Mouse (Mus musculus) gastrocnemius, postnatal 4 days (tissue): ENCODE measurements around the gene Gipc2. TPM values are rescaled to one million over a fixed set of nuclear protein-coding genes. Genes with fewer than 3 reads are reported as not detected.
"Not testable (repeated sequence)": the region's sequence is repeated elsewhere in the genome, so short reads cannot be mapped to it uniquely, and the experiment has no call there.

Experiments
- DNase-seq, 2 experiments: peaks; one replicate each; pipeline ENCODE4 v3.0.0; 2021 to 2022; ENCODE audit warnings: low spot score in 2 of 2, mixed read lengths in 2 of 2
- total RNA-seq, 2 experiments: library from RNA; stranded (reverse); gene quantifications; 2 replicates each; pipeline ENCODE4 v1.2.3; 2021

The Gipc2 gene
- total RNA-seq, 2 experiments from 2014 or later, result 0.86 to 1.4 TPM

DNA sequence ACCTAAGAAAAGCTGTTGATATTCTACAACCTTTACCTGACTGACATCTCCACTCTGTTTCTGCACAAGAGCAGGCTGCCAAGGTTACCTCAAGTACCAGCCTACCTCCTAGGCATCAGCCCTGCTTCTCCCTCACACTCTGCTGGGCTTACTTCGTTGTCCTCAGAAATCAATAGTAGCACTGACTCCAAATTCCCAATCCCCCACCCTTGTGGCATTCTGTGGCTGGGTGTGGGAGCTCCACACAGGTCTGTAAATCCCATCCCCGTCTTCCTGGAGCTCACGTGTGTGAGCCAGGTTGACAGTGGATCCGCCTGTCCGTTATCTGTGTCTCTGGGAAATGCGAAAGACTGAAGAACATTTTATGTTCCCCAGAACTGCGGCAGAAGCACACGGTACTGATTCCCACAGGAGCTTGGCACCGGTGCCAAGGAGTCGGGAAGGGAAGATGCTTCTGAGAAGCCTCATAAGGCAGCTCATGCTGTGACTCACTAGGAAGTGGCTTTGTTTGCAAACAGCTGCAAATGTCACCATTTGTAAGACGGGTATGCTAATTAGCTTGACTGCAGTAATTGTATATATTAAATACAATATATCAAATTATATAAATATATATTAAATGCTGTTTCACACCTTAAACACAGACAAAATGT lies 10.6 kb downstream of the Gipc2 start:
- no peak for DNase-seq

- DNase-seq, result no peak
These were observed 11.9 kb downstream of the Gipc2 start for GRCm38 (mm10) chr3:152154095-152154494.

GRCm38 (mm10) chr3:152153152-152153551 lies 12.9 kb downstream of the Gipc2 start:
- DNase-seq, result no peak

GRCm38 (mm10) chr3:152152483-152152804 lies 13.6 kb downstream of the Gipc2 start:
- no peak for DNase-seq

- DNase-seq, result no peak
These were observed 14.1 kb downstream of the Gipc2 start for GRCm38 (mm10) chr3:152151725-152152482.

DNA sequence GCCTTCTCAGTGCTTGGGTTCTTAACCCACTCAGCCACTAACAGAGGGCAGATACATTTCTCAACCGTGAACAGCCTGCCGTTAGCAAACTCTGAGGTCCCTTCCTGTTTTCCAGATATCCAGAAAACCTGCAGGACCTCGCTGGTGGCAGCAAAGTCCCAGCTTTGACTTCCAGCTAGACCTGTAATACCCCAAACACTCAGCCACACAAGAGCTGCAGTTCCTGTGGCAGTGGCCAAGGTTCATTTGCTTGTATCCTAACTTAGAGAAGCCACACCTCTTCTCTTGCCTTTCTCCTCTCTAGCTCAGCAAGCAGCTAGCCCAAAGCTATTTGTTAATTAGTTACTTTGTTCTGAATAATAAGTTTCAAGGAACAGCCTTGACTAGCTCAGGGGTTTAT lies 16.2 kb downstream of the Gipc2 start:
- DNase-seq, result no peak

DNA sequence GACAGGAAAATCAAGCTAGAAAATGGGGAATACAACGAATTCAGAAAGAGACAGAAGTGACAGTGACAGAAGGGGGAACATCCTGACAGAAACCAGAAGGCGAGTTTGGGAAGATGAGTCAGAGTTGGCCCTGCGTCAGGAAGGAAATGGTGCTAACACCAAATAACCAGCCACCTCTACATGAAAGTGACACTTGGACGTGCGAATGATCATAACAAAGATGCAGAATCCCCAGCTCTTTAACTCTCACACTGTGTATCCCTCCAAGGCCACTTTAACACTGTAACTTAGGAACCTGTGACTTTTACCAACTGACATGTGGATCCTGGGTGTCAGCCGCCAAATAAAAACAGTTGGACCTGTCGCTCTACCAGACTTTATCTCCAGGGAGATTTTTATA lies 16.6 kb downstream of the Gipc2 start:
- no peak for DNase-seq

DNA sequence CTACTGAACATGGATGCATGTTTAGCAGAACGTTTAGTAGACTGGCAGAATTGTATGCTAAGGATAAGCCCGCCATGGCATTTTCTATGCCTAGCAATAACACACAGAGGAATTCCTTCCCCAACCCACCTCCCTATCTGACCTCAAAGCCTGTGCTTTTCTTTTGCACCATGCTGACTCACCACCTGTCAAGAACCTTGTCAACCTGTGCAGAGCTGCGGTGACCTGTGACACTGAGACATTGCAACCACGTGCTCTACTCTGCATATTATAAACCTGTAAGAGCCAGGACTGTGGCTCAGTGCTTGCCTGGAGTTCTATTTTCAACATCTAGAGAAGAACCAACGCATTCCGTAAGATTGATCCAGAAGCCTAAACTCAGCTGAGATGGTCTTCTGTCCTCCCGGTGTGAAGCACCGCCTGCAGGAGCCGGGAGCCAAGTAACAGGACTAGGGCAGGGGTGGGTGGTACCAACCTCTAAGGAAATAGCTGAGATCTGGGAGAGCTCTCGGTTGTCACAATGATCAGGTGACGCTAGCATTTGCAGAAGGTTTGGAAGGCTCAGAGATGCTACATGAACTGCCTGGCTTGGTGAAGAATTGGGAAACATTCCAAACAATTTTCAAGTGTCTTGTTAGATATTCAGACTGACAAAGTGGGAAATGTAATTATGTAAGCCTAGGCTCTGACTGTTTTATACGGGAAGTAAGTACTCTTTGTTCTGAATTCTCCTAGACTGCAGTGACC lies 18.8 kb downstream of the Gipc2 start:
- no peak for DNase-seq

DNA sequence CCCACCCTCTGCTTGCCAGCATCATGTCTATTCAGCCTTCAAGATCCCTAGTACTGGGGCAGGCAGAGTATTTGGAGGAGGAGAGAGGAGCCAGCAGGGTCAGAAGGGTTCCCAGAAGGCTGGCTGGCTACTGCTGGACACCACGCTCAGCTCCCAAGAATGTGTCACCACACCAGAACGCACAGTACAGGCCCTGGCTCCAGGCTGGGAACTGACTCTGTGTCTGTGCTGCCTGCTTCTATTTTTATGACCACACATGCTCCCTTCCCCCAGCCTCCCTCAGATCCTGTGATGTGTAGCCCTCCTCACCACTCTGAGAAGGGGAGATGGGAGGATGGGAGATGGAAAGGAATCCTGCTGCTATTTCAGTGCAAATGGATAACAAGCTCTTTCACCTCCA lies 20.8 kb downstream of the Gipc2 start:
- DNase-seq, result no peak

DNA sequence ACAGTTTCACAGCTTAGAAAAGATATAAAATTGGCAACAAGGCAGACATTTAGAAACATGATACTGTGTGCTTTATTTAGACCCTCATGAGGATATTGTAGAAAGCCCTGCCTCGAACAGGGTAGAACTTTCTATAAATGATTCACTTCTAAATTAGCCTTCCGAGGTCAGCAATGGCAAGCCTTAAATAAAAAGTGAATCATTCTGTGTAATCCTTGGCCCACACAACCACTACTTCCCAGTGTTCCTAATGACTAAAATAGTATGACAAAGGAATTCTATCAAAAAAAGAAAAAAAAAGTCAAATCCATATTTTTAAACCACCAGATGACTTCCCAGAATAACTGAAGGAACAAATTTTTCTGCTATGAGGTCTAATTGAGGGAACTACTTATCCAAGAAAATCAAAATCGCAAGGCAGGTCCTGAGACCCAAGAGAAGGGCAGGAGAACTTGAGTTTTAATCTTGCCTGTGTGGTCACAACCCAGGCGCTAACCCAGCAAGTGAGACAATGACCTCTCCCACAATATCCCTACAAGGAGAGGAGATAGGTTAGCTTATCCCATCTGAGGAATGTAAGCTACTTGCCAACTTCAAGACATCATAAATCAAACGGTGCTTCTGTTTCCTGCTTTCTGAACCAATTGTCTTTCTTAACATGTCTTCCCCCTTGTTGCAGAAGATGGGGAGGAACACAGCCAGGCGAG lies 22.9 kb downstream of the Gipc2 start:
- DNase-seq, result no peak

DNA sequence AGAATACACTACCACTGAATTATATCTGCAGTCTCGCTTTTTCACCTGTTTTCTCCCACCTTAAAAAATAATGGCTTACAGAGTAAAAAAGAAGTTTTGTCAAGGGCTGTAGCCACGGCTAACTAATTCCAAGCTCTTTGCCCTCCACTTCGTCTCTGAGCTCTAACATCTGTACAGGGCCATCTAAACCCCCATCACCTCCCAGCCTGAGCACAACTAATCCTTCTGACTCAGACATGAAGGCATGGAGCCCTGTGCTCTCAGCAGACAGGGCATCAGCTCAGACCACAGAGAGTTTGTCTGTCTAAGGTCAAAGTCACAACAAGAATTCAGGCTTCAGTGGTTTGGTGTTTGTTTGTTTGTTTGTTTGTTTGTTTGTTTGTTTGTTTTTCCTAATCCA lies 23.9 kb downstream of the Gipc2 start:
- DNase-seq, result no peak

DNA sequence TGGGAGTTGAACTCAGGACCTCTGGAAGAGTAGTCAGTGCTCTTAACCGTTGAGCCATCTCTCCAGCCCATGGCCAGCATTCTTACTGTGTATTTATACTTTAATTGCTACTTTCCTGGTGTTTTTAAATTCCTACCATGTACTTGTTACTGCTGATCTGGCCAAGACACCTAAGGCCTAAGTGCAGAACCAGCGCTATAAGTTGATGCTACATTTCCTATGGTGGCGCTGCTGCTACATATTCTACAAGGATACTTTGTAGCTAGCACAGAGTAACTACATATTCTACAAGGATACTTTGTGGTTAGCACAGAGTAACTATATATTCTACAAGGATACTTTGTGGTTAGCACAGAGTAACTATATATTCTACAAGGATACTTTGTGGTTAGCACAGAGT lies 26.7 kb downstream of the Gipc2 start:
- DNase-seq, result not testable (repeated sequence)

DNA sequence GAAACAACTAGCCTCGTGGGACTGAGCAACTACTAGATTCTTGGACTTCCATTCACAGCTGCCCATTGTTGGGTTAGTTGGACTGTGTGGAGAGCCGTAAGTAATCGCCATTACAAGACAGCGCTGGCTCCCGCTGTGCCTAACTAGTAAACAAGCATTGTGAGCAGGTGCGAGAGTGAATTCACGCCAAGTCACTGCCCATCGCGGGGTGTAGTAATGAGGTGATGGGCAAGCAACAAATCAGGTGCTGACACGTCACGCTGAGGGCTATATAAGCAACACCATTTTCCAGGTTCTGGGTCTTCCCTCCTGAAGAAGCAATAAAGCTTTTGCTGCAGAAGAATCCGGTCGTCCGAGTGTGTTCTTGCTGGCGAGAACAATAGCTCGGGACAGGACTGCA lies 29.9 kb downstream of the Gipc2 start:
- not testable (repeated sequence) for DNase-seq

GRCm38 (mm10) chr3:152133621-152134020 lies 32.4 kb downstream of the Gipc2 start:
- DNase-seq, result no peak

- no peak for DNase-seq
These were observed 35.1 kb downstream of the Gipc2 start for GRCm38 (mm10) chr3:152130963-152131362.

- not testable (repeated sequence) for DNase-seq
These were observed 36.6 kb downstream of the Gipc2 start for GRCm38 (mm10) chr3:152129426-152129825.

- DNase-seq, result no peak
These were observed 37.4 kb downstream of the Gipc2 start for GRCm38 (mm10) chr3:152128631-152129030.

DNA sequence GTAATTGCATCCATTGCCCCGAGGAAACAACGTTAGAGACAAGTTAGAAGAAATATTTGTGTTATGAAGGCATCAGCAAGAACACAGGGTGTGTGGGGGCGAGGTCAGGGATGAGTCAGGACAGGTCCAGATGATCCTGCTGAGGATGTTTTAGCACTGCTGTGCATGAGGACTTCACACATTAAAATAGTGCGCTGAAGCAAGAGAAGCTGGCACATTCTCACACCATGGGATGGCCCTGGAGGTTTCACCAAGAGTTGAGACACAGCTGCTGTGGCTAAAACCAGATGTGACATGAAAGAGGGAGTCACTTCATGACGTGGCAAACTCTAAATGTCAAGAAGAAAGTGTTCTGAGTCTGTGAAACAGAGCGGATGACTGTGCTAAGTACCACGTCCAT lies 38.9 kb downstream of the Gipc2 start:
- DNase-seq, result no peak

DNA sequence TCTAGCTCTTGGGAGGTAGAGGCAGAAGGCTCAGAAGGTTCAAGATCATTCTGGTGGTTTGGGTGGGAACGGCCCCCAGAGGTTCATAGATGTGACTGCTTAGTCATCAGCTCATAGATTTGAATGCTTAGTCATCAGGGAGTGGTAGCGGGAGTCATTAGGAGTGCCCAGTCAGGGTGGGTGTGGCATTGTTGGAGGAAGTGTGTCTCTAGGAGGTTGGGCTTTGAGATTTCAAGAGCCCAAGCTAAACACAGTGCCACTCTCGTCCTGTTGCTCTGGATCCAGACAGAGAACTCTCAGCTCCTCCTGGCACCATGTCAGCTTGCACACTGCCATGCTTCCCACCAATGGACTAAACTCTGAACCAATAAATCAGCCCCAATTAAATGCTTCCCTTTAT lies 43.3 kb downstream of the Gipc2 start:
- no peak for DNase-seq

- peak in 1 of 2 experiments; percentile 46 for DNase-seq
These were observed 43.9 kb downstream of the Gipc2 start for GRCm38 (mm10) chr3:152122101-152122500.

- DNase-seq, result no peak
These were observed 44.6 kb downstream of the Gipc2 start for GRCm38 (mm10) chr3:152121169-152122009.
